Mouse (Mus musculus) bone marrow macrophage, adult 2 months (primary cell): ENCODE results near the gene Clip2.

Experiments used
- CTCF ChIP-seq: IDR thresholded peaks from 2 replicates; pipeline ENCODE4 v1.5.1; 2012; ENCODE audit warnings: low read depth, mild to moderate bottlenecking, low read length, moderate library complexity
- POLR2A ChIP-seq: IDR thresholded peaks from 2 replicates; pipeline ENCODE4 v1.6.1; 2012; ENCODE audit warnings: mild to moderate bottlenecking, low read depth, low read length, borderline replicate concordance

GRCm38 (mm10) chr5:134473902-134474301, 78.3 kb downstream of the Clip2 start:
- no peak for TF ChIP-seq POLR2A
- TF ChIP-seq CTCF = peak; percentile 39
